Mouse (Mus musculus): ENCODE measurements at regions not wholly inside any gene's neighbourhood (a gene's known extent, or its start where the extent isn't known, plus 50 kb on each side); places are given as distances from the start of the nearest gene placed in this dataset.

DNA sequence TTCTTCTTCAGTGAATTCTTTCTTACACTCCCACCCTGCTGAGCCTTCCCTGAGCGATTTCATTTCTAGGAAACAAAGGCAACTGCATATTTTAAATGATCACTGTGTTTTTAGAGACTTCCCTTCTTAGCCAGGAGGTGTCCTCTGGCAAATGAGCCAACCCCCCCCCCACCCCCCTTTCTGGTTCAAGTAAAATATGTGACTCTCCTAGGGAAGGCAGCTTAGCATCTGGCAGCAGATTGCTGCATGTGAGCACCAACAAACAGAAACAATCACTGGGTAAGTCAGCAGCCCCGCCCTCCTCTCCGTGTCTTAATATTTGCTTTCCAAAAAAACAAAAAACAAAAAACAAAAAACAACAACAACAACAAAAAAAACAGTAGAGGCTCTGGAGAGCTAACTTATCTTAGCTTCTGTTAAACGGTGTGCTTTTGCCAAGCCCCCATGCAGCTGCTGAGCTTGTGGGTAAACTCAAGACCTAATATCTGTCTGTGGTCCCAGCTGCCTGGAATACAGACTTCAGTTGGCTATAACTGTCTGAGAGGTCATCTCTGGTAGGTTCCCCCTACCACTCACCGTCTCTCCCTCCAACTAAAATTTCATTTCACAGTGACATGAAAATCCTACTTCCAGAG lies 117.9 kb downstream of the Rpap3 start:
- Histone ChIP-seq H3K4me3 (ENCODE audit: low read depth, low read length) (no peak overlapping the region), H3K9me3 (ENCODE audit: control insufficient read depth, low read length) (no peaks in the 10 kb centered on the region), H3K27me3 (ENCODE audit: control insufficient read depth, insufficient read depth, low read length) (no peaks in the 10 kb centered on the region), H3K4me2 (ENCODE audit: low read depth) (no peak overlapping the region), H3K36me3 (ENCODE audit: control insufficient read depth, insufficient read depth, low read length) (no peaks in the 10 kb centered on the region), H3K27ac (ENCODE audit: low read depth, low read length) (no peak overlapping the region), H3K9ac (ENCODE audit: low read length) (no peak overlapping the region), H3K4me1 (ENCODE audit: control insufficient read depth, insufficient read depth, low read length) (no peaks in the 10 kb centered on the region)
- ATAC-seq (ENCODE audit: insufficient read depth, low FRiP score, low TSS enrichment) (no peak), DNase-seq (ENCODE audit: low spot score) (no peak)
- 82% methylated on average over 5 of the region's 5 CpGs for WGBS

DNA sequence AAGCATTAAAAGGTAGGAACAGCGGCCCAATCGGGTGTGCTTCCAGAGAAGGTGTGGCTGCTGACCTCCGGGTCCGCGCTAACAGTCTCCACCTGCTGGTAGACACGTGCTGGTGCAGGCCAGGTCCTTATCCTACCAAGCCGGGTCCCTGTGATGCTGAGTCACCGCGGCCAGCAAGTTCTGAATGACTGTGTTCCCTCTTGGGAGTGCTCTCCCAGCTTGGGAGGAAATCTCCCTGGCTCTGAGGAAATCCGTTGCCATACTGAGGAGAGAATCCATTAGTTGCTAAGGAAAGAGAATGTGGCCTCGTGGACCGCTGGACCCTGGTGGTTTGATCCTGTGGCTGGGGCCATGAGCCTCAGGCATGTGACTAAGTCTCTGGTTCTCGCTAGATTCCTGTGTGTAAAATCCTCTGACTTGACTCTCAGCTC lies 123.9 kb downstream of the Rpap3 start:
- no peak for ATAC-seq (ENCODE audit: insufficient read depth, low FRiP score, low TSS enrichment)
- 27% methylated on average over 13 of the region's 13 CpGs for WGBS
- Histone ChIP-seq H3K36me3 (ENCODE audit: control insufficient read depth, insufficient read depth, low read length) (no peaks in the 10 kb centered on the region), H3K27me3 (ENCODE audit: control insufficient read depth, insufficient read depth, low read length) (no peaks in the 10 kb centered on the region), H3K4me1 (ENCODE audit: control insufficient read depth, insufficient read depth, low read length) (no peaks in the 10 kb centered on the region), H3K4me3 (ENCODE audit: low read depth, low read length) (no peak overlapping the region), H3K9ac (ENCODE audit: low read length) (no peak overlapping the region), H3K27ac (ENCODE audit: low read depth, low read length) (no peak overlapping the region), H3K9me3 (ENCODE audit: control insufficient read depth, low read length) (no peaks in the 10 kb centered on the region), H3K4me2 (ENCODE audit: low read depth) (no peak overlapping the region)
- DNase-seq (ENCODE audit: low spot score), result peak; percentile 80

DNA sequence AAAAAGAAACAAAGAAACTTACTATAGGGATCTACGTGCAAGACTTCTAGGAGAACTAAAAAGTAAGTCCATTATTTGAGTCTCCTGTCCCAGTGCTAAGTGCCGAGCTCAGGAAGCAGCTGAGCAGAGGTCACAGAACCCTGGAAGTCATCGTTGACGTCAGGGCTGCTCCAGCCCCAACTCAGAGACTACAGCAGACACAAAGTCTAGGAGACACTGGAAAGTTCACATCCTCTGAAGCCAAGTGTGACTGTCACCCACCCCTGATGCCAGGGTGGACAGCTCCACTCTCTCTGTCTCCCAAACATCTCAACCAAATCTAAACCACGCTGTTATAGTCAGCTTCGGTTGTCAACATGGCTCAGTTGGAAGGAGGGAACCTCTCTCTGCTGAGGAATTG lies 124.9 kb downstream of the Rpap3 start:
- Histone ChIP-seq H3K27me3 (ENCODE audit: control insufficient read depth, insufficient read depth, low read length) (no peaks in the 10 kb centered on the region), H3K27ac (ENCODE audit: low read depth, low read length) (no peak overlapping the region), H3K36me3 (ENCODE audit: control insufficient read depth, insufficient read depth, low read length) (no peaks in the 10 kb centered on the region), H3K9me3 (ENCODE audit: control insufficient read depth, low read length) (no peaks in the 10 kb centered on the region), H3K4me2 (ENCODE audit: low read depth) (no peak overlapping the region), H3K9ac (ENCODE audit: low read length) (no peak overlapping the region), H3K4me1 (ENCODE audit: control insufficient read depth, insufficient read depth, low read length) (no peaks in the 10 kb centered on the region), H3K4me3 (ENCODE audit: low read depth, low read length) (no peak overlapping the region)
- 75% methylated on average over 6 of the region's 6 CpGs for WGBS
- ATAC-seq (ENCODE audit: insufficient read depth, low FRiP score, low TSS enrichment) (no peak), DNase-seq (ENCODE audit: low spot score) (no peak)

DNA sequence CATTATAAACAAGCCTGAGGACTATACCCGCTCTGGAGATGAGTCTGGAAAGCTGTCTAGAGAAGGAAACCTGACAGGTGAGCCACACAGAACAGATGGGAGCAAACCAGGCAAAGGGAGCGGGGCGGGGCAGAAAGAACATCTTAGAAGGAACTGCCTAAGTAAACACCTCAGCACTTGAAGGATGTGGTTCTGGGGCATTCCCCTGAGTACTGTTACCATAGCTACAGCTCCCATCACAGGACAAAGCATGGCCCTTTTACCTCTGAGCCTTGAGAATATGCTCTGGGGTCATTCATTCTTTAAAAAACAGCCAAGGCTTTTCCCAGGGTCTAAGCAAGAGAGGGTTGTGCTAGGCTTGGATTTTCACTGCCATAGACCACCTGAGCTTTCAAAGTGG lies 127.6 kb downstream of the Rpap3 start:
- H3K4me3 ChIP-seq (ENCODE audit: low read depth, low read length), result no peak overlapping the region
- no peaks in the 10 kb centered on the region for H3K9me3 ChIP-seq (ENCODE audit: control insufficient read depth, low read length)
- H3K4me1 ChIP-seq (ENCODE audit: control insufficient read depth, insufficient read depth, low read length), result no peaks in the 10 kb centered on the region
- no peak for ATAC-seq (ENCODE audit: insufficient read depth, low FRiP score, low TSS enrichment)
- DNase-seq (ENCODE audit: low spot score), result no peak
- H3K36me3 ChIP-seq (ENCODE audit: control insufficient read depth, insufficient read depth, low read length), result no peaks in the 10 kb centered on the region
- 94% methylated on average over 3 of the region's 3 CpGs for WGBS
- H3K9ac ChIP-seq (ENCODE audit: low read length), result no peak overlapping the region
- no peak overlapping the region for H3K27ac ChIP-seq (ENCODE audit: low read depth, low read length)
- H3K4me2 ChIP-seq (ENCODE audit: low read depth), result no peak overlapping the region
- H3K27me3 ChIP-seq (ENCODE audit: control insufficient read depth, insufficient read depth, low read length), result no peaks in the 10 kb centered on the region

DNA sequence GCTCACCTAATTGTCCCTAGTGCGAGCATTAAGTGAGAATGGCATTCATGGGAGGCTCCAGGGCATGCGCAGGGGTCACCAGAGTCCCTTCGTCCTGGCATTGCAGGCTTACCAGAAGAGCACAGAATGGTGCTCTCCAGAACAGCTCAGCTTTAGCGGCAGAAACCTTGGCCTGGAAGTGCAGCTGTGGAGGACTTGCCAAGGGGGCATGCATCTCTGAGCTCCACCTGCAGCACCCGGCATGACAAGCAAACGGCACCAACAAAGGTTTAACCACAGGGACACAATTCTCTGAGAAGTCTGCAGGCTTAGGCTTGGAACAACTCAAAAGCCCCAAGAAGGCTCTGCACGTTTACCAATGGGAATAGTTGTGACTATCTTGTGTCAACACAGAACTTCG lies 128.4 kb downstream of the Rpap3 start:
- Histone ChIP-seq H3K27ac (ENCODE audit: low read depth, low read length) (no peak overlapping the region), H3K4me3 (ENCODE audit: low read depth, low read length) (no peak overlapping the region), H3K4me1 (ENCODE audit: control insufficient read depth, insufficient read depth, low read length) (no peaks in the 10 kb centered on the region), H3K4me2 (ENCODE audit: low read depth) (no peak overlapping the region), H3K36me3 (ENCODE audit: control insufficient read depth, insufficient read depth, low read length) (no peaks in the 10 kb centered on the region), H3K9me3 (ENCODE audit: control insufficient read depth, low read length) (no peaks in the 10 kb centered on the region), H3K27me3 (ENCODE audit: control insufficient read depth, insufficient read depth, low read length) (no peaks in the 10 kb centered on the region), H3K9ac (ENCODE audit: low read length) (no peak overlapping the region)
- ATAC-seq (ENCODE audit: insufficient read depth, low FRiP score, low TSS enrichment), result no peak
- DNase-seq (ENCODE audit: low spot score), result no peak
- 83% methylated on average over 8 of the region's 8 CpGs for WGBS

DNA sequence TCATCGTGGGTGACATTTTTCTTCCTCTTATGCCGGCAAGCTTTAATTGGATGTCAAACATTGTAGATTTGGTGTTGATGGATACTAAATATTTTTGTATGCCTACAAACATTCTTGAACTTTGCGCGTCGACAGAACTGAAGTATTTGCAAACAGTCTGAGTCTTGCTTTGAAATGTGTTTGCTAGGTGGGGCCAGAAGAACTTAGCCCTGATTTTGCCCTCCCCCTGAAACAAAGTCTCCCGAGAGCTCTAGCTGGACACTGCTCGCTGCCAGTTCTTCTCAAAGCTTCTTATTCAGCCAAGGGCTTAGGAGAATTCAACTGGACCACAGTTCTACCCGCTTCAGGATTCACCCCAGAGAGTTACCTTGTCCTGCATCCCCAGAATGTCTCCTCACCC lies 133.0 kb downstream of the Rpap3 start:
- Histone ChIP-seq H3K27me3 (ENCODE audit: control insufficient read depth, insufficient read depth, low read length) (no peaks in the 10 kb centered on the region), H3K27ac (ENCODE audit: low read depth, low read length) (no peak overlapping the region), H3K9me3 (ENCODE audit: control insufficient read depth, low read length) (no peaks in the 10 kb centered on the region), H3K9ac (ENCODE audit: low read length) (no peak overlapping the region), H3K4me1 (ENCODE audit: control insufficient read depth, insufficient read depth, low read length) (no peaks in the 10 kb centered on the region), H3K4me3 (ENCODE audit: low read depth, low read length) (no peak overlapping the region), H3K36me3 (ENCODE audit: control insufficient read depth, insufficient read depth, low read length) (no peaks in the 10 kb centered on the region), H3K4me2 (ENCODE audit: low read depth) (no peak overlapping the region)
- no peak for ATAC-seq (ENCODE audit: insufficient read depth, low FRiP score, low TSS enrichment)
- WGBS, result 91% methylated on average over 8 of the region's 8 CpGs
- no peak for DNase-seq (ENCODE audit: low spot score)

DNA sequence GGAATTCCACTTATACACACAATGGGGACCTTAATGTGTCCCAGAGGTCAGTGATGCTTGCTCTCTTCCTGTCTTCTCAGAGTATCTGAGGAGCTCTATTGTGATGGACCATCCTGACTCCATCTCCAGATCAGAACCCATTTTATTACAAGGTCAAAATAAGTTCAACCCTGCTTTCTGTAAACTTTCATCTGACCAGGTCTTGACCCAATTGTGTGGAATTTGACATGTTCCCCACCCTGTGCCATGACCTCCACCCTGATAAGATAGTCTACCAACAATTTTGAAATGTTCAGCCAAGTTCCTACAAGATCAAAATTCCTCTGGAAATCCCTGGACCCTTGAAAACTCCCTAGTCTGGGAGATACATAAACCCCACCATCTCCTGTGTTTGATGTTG lies 133.7 kb downstream of the Rpap3 start:
- Histone ChIP-seq H3K9ac (ENCODE audit: low read length) (no peak overlapping the region), H3K27ac (ENCODE audit: low read depth, low read length) (no peak overlapping the region), H3K4me2 (ENCODE audit: low read depth) (no peak overlapping the region), H3K36me3 (ENCODE audit: control insufficient read depth, insufficient read depth, low read length) (no peaks in the 10 kb centered on the region), H3K9me3 (ENCODE audit: control insufficient read depth, low read length) (no peaks in the 10 kb centered on the region), H3K4me1 (ENCODE audit: control insufficient read depth, insufficient read depth, low read length) (no peaks in the 10 kb centered on the region), H3K27me3 (ENCODE audit: control insufficient read depth, insufficient read depth, low read length) (no peaks in the 10 kb centered on the region), H3K4me3 (ENCODE audit: low read depth, low read length) (no peak overlapping the region)
- DNase-seq (ENCODE audit: low spot score) (no peak), ATAC-seq (ENCODE audit: insufficient read depth, low FRiP score, low TSS enrichment) (no peak)

DNA sequence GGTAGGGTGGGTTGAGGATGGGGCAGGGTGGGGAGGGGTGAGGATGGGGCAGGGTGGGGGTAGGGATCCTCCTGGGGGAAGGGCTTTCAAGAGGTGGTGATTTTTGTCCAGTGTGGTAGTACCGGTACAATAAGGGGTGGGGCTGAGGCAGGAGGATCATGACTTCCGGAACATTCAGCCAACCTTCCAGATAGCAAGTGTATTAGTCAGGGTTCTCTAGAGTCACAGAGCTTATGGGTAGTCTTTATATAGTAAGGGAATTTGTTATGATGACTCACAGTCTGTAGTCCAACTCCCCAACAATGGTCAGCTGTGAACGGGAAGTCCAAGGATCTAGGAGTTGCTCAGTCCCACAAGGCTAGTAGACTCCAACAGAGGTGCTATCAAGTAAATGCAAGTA lies 145.5 kb downstream of the Rpap3 start:
- Histone ChIP-seq H3K9me3 (ENCODE audit: control insufficient read depth, low read length) (peaks cover 2% of the 10 kb centered on the region; the same call in 1 of the 2 replicates), H3K27ac (ENCODE audit: low read depth, low read length) (no peak overlapping the region), H3K4me3 (ENCODE audit: low read depth, low read length) (no peak overlapping the region), H3K36me3 (ENCODE audit: control insufficient read depth, insufficient read depth, low read length) (no peaks in the 10 kb centered on the region), H3K9ac (ENCODE audit: low read length) (no peak overlapping the region), H3K4me2 (ENCODE audit: low read depth) (no peak overlapping the region), H3K27me3 (ENCODE audit: control insufficient read depth, insufficient read depth, low read length) (no peaks in the 10 kb centered on the region), H3K4me1 (ENCODE audit: control insufficient read depth, insufficient read depth, low read length) (no peaks in the 10 kb centered on the region)
- DNase-seq (ENCODE audit: low spot score), result no peak
- ATAC-seq (ENCODE audit: insufficient read depth, low FRiP score, low TSS enrichment), result no peak
- 100% methylated on average over 3 of the region's 3 CpGs for WGBS

DNA sequence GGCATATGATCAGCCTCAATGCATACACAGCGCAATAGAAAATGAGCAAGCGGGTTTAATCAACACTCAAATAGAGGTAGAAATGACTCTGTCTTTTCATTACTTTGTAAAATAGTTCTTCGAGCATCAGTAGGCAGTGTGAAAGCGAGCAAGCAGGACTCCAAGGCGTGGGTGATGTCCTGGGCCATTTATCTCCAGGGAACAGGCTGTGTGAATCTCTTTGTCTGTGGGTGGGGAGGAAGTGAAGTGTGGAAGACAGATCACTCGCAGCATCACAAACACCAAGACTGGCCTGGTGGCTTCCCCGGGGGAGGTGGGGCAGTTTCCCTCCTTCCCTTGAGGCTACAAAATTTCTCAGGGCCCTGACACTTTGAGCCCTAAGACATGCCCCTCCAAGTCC lies 146.9 kb downstream of the Rpap3 start:
- no peaks in the 10 kb centered on the region for H3K4me1 ChIP-seq (ENCODE audit: control insufficient read depth, insufficient read depth, low read length)
- ATAC-seq (ENCODE audit: insufficient read depth, low FRiP score, low TSS enrichment) (no peak), DNase-seq (ENCODE audit: low spot score) (no peak)
- 90% methylated on average over 7 of the region's 7 CpGs for WGBS
- no peak overlapping the region for H3K9ac ChIP-seq (ENCODE audit: low read length)
- no peaks in the 10 kb centered on the region for H3K36me3 ChIP-seq (ENCODE audit: control insufficient read depth, insufficient read depth, low read length)
- H3K9me3 ChIP-seq (ENCODE audit: control insufficient read depth, low read length), result peaks cover 2% of the 10 kb centered on the region; the same call in 1 of the 2 replicates
- no peak overlapping the region for H3K27ac ChIP-seq (ENCODE audit: low read depth, low read length)
- H3K4me3 ChIP-seq (ENCODE audit: low read depth, low read length), result no peak overlapping the region
- no peaks in the 10 kb centered on the region for H3K27me3 ChIP-seq (ENCODE audit: control insufficient read depth, insufficient read depth, low read length)
- H3K4me2 ChIP-seq (ENCODE audit: low read depth), result no peak overlapping the region

Data from neural tube, embryonic 11.5 days (tissue).